Mouse (Mus musculus) limb, embryonic 11.5 days (tissue): ENCODE data around the gene Ccnd3. TPM values are rescaled to one million over a fixed set of nuclear protein-coding genes. Genes with fewer than 3 reads are reported as not detected.

Experiments used
- ATAC-seq: fragments of 200-750 bp; cut with Nextera tagmentation; 2 replicates; pipeline ENCODE4 v1.8.0; 2017; ENCODE audit warnings: low read depth; ENCODE audit not compliant: insufficient number of reproducible peaks, low FRiP score, low TSS enrichment
- DNase-seq: peaks from one replicate; pipeline ENCODE4 v3.0.0-alpha.2; 2015; ENCODE audit warnings: low spot score
- H3K27ac ChIP-seq: fragments of 300-500 bp; sonication (generic); replicated peaks from 2 replicates; pipeline ENCODE4 v1.5.1; 2014; ENCODE audit warnings: low read depth, mild to moderate bottlenecking, low read length
- H3K27me3 ChIP-seq: fragments of 300-500 bp; sonication (generic); 2 replicates; pipeline ENCODE4 v1.6.1; 2014; ENCODE audit warnings: mild to moderate bottlenecking, low read length, mixed read lengths; ENCODE audit not compliant: control insufficient read depth, insufficient read depth
- H3K36me3 ChIP-seq: fragments of 300-500 bp; sonication (generic); 2 replicates; pipeline ENCODE4 v1.6.1; 2014; ENCODE audit warnings: mild to moderate bottlenecking, low read length, moderate library complexity, mixed read lengths; ENCODE audit not compliant: control insufficient read depth, insufficient read depth
- H3K4me1 ChIP-seq: fragments of 300-500 bp; sonication (generic); 2 replicates; pipeline ENCODE4 v1.6.1; 2014; ENCODE audit warnings: low read length, mixed read lengths; ENCODE audit not compliant: control insufficient read depth, insufficient read depth
- H3K4me2 ChIP-seq: fragments of 300-500 bp; sonication (generic); 2 replicates; pipeline ENCODE4 v1.6.1; 2014; ENCODE audit warnings: low read depth, mild to moderate bottlenecking, moderate library complexity; ENCODE audit not compliant: severe bottlenecking
- H3K4me3 ChIP-seq: fragments of 300-500 bp; sonication (generic); 2 replicates; pipeline ENCODE4 v1.5.1; 2014; ENCODE audit warnings: low read depth, low read length
- H3K9ac ChIP-seq: fragments of 300-500 bp; sonication (generic); 2 replicates; pipeline ENCODE4 v1.6.1; 2014; ENCODE audit warnings: mild to moderate bottlenecking, low read length
- H3K9me3 ChIP-seq: fragments of 300-500 bp; sonication (generic); 2 replicates; pipeline ENCODE4 v1.6.1; 2016; ENCODE audit warnings: low read length; ENCODE audit not compliant: control insufficient read depth
- WGBS: fragments of 180-500 bp; shearing (Covaris S2); extraction: QIAGEN DNeasy Blood & Tissue Kit; methylation state at CpG from one replicate; pipeline ENCODE4 v1.1.7; 2014; 5-methylcytosine and 5-hydroxymethylcytosine counted together
- polyA plus RNA-seq: library from polyadenylated mRNA; unstranded; fragments of >200 nt; fragmentation: Nextera tagmentation; extraction: Ambion mirVana; gene quantifications from 2 replicates; pipeline ENCODE4 v1.2.1, GENCODE M21; 2014

The Ccnd3 gene
- polyA plus RNA-seq, 1 experiment from 2014 or later = 350 TPM

DNA sequence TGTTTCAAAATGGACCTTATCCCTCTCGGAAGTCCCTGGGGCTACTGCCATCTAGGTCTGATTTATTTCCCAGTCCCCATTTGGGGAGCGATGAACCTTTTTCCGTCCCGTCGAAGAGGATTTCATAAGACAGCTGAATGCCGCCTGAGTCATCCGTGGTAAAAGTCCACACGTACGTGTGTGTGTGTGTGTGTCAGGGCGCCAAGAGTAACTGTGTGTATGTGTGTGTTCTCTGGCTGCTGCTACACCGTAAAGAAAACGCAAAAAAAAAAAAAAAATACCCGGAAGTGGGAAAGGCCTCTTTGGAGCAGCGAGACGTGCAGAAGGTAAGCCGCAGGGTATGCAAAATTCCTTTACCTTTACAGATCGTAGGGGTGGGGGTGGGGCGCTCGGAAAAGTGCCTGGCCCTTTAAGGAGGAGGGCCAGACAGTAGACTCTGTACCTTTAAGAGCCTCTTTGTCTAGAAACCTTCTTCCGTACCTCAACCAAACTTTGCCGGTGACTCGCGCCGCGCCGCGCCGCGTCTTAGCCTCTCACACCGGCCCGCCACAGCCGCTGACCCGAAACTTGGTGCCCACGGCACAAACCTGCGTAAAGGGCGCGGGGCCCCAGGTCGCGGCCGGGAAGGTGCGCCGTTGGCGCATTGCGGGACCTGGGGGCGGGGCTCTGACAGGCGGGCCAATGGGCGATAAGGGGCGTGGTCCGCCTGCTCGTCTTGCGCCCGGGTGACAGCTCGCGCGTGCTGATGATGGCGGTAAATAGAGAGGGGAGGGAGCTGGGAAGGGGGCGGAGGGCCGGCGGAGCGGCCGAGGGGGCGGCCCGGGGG is 124.2 kb downstream of the Ccnd3 start:
- Histone ChIP-seq H3K9me3 (no peaks in the 10 kb centered on the region), H3K9ac (peak overlapping the region; percentile 73), H3K4me1 (peaks cover 14% of the 10 kb centered on the region), H3K36me3 (peaks cover 6% of the 10 kb centered on the region), H3K4me2 (peak overlapping the region; percentile 92), H3K27ac (peak overlapping the region; percentile 91), H3K27me3 (no peaks in the 10 kb centered on the region), H3K4me3 (peak overlapping the region; percentile 70)
- DNase-seq (peak; percentile 96), ATAC-seq (peak; percentile 93)
- WGBS = under 1% methylated on average over 63 of the region's 63 CpGs

DNA sequence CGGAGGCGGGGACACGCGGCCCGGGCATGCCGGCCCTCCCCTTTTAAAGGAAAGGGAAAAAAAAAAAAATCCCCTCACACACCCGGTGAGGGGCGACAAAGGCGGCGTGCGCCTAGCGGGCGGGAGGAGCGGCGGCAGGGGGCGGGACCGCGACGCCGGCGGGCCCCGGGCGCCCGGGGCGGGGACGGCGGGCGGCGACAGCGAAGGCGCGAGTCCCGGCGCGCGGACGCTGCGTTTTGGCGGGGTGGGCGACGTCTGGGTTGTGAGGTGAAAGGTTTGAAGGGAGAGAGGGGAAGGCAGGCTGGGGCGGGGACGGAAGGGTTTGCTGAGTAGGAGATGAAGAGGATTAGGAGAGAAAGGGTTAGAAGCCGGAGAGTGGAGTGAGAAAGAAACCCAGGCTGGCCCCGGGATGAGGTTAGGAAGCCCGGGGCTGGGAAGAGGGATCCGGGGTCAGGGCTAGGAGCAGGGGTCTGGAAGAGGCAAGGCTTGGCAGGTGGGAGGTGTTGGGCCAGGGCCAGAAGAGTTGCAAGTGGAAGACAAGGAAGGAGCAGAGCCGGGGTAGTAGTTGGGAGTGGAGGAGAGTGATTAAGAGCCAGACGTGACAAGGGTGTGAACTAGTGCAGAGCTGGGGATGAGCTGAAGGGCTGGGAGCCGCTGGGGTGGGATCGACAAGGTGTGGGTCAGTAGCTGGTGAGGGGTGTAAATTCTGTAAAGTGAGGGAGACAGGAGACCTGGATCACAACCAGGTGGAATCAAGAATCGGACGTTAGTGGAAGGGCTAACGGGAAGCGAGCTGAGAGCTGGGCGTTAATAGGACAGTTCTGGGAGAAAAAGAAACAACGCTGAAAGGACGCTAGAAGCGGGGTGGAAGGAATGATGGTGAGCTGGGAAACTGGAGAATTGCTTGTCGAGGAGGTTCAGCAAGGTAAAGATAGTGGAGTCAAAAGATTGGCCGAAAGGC is 125.1 kb downstream of the Ccnd3 start:
- Histone ChIP-seq H3K9ac (peak overlapping the region; percentile 73), H3K4me3 (peak overlapping the region; percentile 70), H3K36me3 (0 out of 2 replicates have a peak, but pooled peaks cover 4% of the 10 kb centered on the region), H3K4me1 (peaks cover 14% of the 10 kb centered on the region), H3K9me3 (no peaks in the 10 kb centered on the region), H3K4me2 (peak overlapping the region; percentile 92), H3K27ac (peak overlapping the region; percentile 91), H3K27me3 (no peaks in the 10 kb centered on the region)
- WGBS = under 1% methylated on average over 61 of the region's 61 CpGs
- no peak for DNase-seq
- peak; percentile 49 for ATAC-seq

DNA sequence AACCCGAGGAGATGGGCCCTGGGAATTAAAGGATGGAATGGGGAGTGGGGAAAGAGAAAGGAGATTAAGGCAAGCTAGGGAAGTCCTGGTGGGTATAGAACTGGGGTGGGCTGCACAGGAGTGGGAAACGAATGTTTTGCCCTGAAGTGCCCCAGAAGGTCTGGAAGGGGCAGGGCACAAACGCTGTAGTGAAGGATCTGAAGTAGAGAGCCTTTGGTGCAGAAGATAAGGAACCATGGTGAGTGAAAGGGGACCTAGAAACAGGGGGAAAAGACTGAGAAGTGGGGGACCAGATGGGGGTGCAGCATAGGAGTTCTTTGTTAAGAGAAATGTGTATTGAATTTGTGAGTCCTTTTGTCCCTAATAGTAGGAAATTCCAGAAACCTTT is 125.8 kb downstream of the Ccnd3 start, which contains the start of gene Usp49:
Gene Usp49 (plus strand): TSS at position 13 of the 388 bp plus-strand sequence.
- Histone ChIP-seq H3K27ac (peak within 1 kb of the TSS; percentile 91), H3K4me2 (peak within 1 kb of the TSS; percentile 92), H3K36me3 (peaks cover 3% of the 10 kb centered on the region; the same call in 1 of the 2 replicates), H3K9me3 (no peaks in the 10 kb centered on the region), H3K9ac (peak within 1 kb of the TSS; percentile 73), H3K4me1 (peaks cover 14% of the 10 kb centered on the region), H3K4me3 (peak within 1 kb of the TSS; percentile 70), H3K27me3 (no peaks in the 10 kb centered on the region)
- WGBS = 1% methylated on average over 3 of the region's 3 CpGs
- ATAC-seq (no peak), DNase-seq (no peak)

DNA sequence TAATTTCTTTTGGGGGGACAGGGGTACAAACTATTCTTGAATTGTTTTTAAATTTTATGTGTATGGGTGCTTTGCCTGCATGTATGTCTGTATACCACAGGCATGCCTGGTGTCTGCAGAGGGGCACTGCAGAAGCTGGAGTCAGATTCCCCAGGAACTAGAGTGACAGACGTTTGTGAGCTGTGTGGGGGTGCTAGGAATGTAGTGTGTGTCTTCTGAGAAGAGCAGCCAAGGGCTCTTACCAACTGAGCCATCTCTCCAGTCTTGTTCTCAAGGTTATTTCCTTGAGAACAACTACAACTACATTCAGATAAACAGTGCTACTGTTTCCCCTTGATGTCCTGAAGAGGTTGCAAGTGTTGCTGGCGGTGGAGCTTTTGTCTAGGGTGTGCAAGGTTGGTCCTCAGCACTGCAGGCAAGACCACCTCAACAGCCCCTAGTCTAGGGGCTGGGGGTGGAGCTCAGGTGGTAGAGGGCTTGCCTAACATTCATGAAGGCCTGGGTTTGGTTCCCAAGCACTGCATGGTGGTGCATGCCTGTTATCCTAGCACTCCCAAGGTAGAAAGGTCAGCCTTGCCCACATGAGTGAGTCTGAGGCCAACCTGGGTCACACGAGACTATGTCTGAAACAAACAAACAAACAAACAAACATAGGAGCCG is 127.5 kb downstream of the Ccnd3 start:
- DNase-seq (no peak), ATAC-seq (no peak)
- Histone ChIP-seq H3K27ac (no peak overlapping the region), H3K36me3 (peaks cover 2% of the 10 kb centered on the region; the same call in 1 of the 2 replicates), H3K27me3 (no peaks in the 10 kb centered on the region), H3K9ac (no peak overlapping the region), H3K4me3 (no peak overlapping the region), H3K4me1 (peaks cover 14% of the 10 kb centered on the region), H3K9me3 (no peaks in the 10 kb centered on the region), H3K4me2 (no peak overlapping the region)
- WGBS = 64% methylated on average over 4 of the region's 4 CpGs

DNA sequence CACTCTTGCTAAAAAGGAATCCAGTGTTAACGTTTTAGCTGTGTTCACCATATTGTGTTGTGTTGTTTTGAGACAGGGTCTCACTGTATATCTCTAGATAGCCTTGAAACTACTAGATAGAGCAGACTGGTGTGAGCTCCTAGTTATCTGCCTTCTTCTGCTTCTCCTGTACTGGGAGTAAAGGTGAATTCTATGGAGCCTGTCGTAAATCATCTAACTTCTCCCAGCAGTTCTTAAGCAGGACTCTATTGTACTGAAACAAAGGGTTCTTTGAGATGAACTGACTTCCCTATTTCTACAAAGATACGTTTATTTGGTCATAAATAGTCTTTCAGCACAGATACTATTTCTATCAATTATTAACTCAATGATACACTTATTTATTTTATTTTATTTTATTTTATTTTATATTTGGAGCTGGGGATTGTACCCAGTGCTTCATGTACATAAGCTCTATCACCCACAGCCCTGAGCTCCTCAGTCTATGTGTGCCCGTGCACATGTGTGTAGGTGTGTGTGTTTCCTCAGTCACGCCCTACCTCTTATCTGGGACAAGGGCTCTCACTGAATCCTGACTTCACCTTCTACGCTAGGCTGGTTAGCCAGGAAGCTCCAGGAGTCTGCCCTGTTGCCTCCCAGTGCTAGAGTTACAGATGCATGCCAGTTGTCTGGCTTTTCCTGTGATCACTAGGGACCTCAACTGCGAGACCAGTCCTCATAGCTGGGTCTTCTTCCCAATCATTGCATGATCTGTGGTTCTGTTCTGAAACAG is 129.3 kb downstream of the Ccnd3 start:
- no peak overlapping the region for H3K27ac ChIP-seq
- H3K9me3 ChIP-seq = no peaks in the 10 kb centered on the region
- H3K27me3 ChIP-seq = no peaks in the 10 kb centered on the region
- H3K9ac ChIP-seq = no peak overlapping the region
- H3K4me2 ChIP-seq = no peak overlapping the region
- no peak overlapping the region for H3K4me3 ChIP-seq
- H3K4me1 ChIP-seq = peaks cover 14% of the 10 kb centered on the region
- DNase-seq (no peak), ATAC-seq (no peak)
- WGBS = 81% methylated on average over 7 of the region's 7 CpGs
- peaks cover 2% of the 10 kb centered on the region; the same call in 1 of the 2 replicates for H3K36me3 ChIP-seq

DNA sequence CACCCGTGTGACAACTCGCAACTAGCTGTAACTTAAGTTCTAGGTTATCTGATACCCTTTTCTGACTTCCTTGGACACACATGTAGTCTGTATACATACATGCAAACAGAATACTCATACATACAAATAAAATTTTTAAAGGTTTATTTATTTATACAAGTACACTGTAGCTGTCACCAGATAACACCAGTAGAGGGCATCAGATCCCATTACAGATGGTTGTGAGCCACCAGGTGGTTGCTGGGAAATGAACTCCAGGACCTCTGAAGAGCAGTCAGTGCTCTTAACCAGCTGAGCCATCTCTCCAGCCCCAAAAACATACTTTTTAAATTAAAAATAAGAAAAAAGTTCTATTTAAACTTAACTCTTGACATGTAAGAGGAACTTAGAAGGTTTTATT is 138.1 kb downstream of the Ccnd3 start:
- no peaks in the 10 kb centered on the region for H3K9me3 ChIP-seq
- no peak overlapping the region for H3K4me2 ChIP-seq
- no peak overlapping the region for H3K4me3 ChIP-seq
- no peak overlapping the region for H3K27ac ChIP-seq
- H3K9ac ChIP-seq = no peak overlapping the region
- H3K27me3 ChIP-seq = no peaks in the 10 kb centered on the region
- DNase-seq (no peak), ATAC-seq (no peak)
- whole genome bisulfite sequencing = 77% methylated on average over 2 of the region's 2 CpGs
- H3K36me3 ChIP-seq = no peaks in the 10 kb centered on the region
- H3K4me1 ChIP-seq = no peaks in the 10 kb centered on the region

DNA sequence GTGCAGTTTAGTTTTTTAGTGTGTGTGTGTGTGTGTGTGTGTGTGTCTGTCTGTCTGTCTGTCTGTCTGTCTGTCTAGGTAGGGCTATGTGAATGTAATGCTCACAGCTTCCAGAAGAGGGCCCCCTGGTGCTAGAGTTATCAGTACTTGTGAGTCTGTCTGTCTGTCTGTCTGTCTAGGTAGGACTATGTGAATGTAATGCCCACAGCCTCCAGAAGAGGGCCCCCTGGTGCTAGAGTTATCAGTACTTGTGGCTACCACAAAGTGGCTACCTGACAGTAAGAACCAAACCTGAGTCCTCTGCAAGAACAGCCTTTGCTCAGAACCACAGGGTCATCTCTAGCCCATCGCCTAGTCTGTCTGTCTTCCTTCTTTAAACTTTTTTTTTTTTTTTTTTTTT is 141.8 kb downstream of the Ccnd3 start:
- Histone ChIP-seq H3K4me2 (no peak overlapping the region), H3K9ac (no peak overlapping the region), H3K4me3 (no peak overlapping the region), H3K27me3 (no peaks in the 10 kb centered on the region), H3K36me3 (no peaks in the 10 kb centered on the region), H3K9me3 (no peaks in the 10 kb centered on the region), H3K27ac (no peak overlapping the region), H3K4me1 (no peaks in the 10 kb centered on the region)
- 58% methylated on average over 1 of the region's 1 CpGs for WGBS
- ATAC-seq (no peak), DNase-seq (peak; percentile 76)
